Mouse (Mus musculus) adipocyte (in vitro differentiated cells): ENCODE data around the gene Gp1ba.

ENCODE experiments used
- DNase-seq: peaks from one replicate; pipeline ENCODE4 v3.0.0-alpha.2; 2016; ENCODE audit warnings: low spot score

Gp1ba gene

DNA sequence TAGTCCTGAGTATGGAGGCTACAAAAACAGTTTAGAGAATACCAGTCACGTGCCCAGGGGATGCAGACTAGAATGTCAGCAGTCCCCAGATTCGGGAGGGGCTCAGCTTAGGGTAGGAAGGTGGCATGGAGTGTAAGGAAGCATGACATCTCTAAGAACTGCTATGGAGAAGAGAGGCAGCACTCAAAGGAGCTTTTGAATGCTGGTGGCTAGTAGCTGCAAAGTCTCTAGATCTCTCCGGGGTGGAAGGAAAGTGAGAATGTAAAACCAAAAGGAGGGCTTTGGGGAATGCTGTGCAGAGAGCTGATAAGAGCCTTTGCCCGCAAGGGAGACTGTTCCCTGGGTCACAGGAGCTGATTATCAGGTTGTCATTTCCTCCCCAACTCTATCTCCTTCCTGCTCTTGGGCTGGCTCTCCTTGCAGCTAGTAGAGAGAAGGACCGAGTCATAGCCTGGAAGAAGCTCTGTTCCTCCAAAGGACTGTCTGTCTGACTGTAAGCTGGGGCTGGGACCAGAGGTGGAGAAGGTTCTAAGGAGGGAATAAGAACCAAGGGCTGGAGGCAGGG is at the start of gene Gp1ba:
Gene Gp1ba, plus strand, starts transcription at position 409 of the 565 bp plus-strand sequence.
- DNase-seq: no peak

DNA sequence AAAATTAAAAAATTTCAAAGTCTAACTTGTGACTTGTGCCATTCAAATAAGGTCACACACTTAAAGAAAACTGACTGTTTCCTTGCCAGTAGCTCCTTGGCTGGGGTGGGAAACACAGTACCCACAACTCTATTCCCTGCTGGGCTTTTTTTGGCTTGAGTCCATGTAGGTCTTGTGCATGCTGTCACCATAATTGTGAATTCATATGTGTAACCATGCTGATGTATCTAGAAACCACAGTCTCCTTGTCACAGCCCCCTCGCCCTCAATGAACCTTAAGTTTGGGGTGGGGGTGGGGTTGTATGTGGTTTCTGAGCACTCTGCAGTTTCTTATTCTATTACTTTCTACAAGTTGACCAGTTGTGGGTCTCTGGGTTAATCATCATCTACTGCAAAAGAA is 47.2 kb upstream of the Gp1ba start:
- DNase-seq: no peak

DNA sequence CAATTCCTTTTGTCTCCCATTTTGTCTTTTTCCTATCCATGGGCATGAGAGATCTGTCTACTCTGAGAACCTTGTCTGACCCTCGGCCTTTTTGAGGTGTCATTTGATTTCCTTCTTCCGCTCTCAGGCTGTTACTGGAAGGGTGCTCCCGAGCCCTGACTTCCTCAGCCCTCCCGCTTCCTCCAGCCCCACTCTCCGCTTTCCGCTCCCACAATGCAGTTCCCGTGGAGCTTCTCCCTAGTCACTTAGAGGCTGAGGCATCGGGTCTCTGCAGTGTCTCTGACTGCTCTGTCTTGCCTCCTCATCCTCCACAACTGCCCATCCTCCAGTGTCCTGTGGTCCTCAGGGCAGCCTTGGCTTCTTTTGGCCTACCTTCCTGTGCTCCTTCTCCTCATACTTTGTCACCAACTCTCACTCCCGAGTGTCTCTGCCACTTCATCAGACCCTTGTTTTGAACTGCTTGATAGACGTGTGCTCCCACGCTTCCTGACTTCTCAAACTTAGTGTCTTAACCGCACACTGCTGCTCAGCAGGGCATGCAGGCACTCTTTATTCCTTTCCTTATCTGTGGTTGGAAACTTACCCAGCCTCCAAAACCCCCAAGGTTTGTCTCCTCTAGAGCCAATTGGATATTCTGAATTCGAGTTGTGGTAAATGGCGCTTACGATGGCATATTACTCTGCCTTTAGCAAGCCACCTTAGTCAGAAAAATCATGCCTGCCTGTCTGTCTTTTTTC is 44.5 kb upstream of the Gp1ba start:
- DNase-seq: no peak

DNA sequence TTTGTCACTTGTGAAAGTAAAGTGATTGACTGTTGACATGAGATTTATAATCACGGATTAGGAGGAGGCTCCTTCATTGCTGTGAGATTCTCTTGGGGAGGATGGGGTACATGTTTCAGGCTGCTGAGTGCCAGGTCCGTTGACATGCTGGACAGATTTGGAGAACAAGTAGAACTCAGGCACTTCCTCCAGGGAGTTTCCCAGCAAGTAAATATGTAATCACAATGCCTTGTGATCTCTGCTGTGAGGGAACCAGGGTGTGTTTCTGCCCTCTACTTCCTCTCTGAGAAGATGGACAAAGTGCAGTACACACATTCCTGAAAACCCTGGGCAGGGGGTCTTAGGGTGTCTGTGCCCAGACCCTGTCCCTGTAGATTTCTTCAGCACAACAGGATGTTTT is 43.3 kb upstream of the Gp1ba start:
- DNase-seq: peak; percentile 21

DNA sequence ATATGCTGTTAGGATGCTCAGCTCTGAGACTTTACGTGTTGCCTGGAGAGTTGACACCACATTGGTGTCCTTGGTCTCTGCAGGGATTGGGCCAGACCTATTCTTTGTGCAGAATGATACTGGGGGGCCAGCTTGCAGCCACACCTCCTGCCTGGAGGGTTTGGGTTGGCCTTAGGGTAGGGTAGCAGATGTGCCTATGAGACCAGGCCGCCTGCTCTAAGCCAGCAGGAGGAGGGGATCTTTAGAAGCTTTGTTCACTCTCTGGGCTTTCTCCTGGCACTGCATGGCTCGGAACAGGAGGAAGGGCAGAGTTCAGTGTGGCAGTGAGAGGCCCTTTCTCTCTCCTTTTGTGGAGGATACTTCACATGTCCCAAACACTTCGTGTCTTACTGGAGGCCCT is 42.8 kb upstream of the Gp1ba start:
- DNase-seq: peak; percentile 33

DNA sequence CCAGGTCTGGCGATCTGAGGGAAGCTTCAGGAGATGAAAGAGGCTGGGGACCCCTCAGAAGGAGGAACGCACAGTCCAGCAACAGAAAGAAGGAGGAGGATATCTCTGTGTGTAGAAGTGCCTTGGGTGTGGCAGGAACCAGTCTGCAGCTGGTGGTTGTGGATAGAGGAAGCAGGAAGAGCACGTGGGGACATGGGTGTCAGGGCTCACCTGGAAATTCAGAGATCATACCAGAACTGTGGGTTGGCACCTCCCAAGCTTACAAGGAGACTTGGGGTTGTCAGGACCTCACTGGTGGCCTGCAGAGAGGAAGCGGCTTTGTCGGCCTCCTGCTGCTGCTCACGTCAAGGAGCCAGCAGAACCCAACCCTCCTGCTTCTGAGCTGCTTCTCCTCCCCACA is 41.6 kb upstream of the Gp1ba start:
- DNase-seq: no peak

DNA sequence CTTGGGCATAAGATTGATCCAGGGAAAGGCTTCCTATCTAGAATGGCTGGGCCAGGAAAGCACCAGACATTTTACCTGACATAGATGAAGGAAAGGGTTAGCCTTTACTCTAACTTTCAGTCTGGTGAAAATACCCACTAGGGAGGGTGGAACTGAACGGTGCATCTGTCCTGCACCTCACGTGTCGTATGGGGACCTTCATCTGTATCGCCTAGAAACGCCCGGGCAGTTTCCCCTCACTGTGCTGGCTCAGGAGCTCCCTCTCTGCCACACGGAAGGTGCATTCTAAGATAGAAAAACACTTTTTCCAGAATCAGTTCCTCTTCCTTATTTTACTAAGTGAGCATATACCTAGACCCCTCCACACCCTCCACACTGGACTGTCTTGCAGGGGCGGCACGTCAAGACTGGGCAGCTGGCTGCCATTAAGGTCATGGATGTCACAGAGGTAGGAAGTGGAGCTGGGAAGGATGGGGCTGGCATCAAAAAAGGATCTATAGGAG is 40.4 kb upstream of the Gp1ba start:
- DNase-seq: no peak

DNA sequence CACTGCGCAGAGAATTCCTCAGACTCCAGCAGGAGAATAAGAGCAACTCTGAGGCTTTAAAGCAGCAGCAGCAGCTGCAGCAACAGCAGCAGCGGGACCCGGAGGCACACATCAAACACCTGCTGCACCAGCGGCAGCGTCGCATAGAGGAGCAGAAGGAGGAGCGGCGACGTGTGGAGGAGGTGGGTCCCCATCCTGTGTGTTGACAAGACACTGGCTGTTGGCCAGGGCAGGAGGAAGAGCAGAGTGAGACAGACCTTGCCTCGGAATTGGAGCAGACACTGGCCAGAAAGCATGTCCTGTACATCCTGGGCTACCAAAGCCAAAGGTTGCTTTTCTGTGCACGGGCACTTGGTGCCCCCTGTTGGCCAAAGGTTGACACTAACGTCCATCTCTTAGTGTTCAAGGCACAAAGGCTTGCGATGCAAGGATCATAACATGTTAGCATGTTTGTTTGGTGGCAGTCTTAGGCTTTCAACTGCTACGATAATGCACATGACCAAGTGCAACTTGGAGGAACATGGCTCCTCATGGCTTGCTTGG is 33.8 kb upstream of the Gp1ba start:
- peak; percentile 82 for DNase-seq

- DNase-seq: no peak
Measured at GRCm38 (mm10) chr11:70606717-70607116, 32.2 kb upstream of the Gp1ba start.

DNA sequence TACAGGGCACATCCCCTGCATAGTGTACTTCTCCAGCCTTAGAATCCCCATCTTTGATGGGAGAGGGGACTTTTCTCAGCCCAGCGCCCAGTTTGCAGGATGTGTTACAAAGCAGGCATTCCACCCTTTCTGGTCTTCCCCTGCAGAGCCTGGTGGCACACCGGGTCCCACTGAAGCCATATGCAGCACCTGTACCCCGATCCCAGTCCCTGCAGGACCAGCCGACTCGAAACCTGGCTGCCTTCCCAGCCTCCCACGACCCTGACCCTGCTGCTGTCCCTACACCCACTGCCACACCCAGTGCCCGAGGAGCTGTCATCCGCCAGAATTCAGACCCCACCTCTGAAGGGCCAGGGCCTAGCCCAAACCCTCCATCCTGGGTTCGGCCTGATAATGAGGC is 31.3 kb upstream of the Gp1ba start:
- DNase-seq: no peak

- DNase-seq: no peak
Measured at GRCm38 (mm10) chr11:70608381-70609066, 30.4 kb upstream of the Gp1ba start.

- no peak for DNase-seq
Measured at GRCm38 (mm10) chr11:70610752-70611151, 28.2 kb upstream of the Gp1ba start.

DNA sequence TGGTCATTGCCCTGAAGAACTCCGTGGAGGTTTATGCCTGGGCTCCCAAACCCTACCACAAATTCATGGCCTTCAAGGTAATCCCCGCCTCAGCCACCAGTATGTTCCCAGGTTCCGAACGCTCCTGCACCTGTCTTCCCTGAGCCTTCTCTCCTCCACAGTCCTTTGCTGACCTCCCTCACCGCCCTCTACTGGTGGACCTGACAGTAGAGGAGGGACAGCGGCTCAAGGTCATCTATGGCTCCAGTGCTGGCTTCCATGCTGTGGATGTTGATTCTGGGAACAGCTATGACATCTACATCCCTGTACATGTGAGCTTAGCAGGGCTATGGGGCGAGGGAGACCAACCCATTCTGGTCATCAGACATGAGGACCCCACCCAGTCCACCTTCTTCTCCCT is 26.4 kb upstream of the Gp1ba start:
- no peak for DNase-seq

DNA sequence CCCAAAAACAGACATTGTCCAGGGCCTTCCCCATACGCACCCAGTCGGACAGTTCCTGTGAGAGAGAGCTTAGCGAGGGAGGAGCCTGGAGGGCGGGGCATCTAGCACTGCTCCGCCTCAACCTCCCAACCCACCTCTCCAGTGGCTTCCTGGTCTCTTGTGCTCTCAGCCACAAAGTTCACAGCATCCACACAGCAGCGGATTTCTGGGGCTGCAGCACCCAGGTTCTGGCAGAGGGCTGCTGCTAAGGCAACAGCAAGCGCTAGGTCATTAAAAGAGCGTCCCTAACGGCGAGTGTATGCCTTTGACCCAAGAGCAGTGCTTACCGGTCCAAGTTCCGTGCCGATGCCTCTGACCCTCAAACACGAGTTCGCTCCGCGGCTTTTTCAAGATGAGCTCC is 23.8 kb upstream of the Gp1ba start:
- DNase-seq: no peak

DNA sequence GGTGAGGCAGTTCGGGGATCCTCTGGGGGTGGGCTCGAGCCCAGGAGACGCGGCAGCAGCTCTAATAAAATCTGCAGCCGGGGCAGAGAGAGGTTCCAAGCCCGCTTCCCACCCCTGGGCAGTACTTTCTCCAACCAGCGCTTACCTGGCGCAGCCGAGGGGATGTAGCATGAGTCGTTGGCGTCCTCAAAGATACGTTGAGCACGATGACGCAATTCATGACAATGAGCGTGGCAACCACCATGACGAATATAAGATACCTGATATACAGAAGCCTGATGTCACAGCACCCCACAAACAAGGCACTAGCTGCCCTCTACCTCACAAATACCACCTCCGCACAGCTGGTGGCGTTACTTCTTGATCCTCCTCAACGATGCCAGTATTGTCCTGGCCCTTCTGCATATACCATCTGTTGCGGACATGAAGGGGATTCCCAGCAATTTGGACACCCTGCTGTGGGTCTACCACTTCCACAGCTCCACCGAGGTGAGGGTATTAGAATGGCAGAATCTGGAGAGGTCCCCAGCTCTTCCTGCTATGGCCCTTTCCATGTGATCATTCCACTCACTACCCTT is 23.3 kb upstream of the Gp1ba start, which contains the start of gene 4930544D05Rik:
Gene 4930544D05Rik, plus strand, starts transcription at position 333 of the 578 bp plus-strand sequence.
- no peak for DNase-seq

GRCm38 (mm10) chr11:70619101-70619500 is 19.8 kb upstream of the Gp1ba start, which contains the start of gene Chrne:
Chrne (minus strand) TSS chr11:70619216.
- no peak for DNase-seq

DNA sequence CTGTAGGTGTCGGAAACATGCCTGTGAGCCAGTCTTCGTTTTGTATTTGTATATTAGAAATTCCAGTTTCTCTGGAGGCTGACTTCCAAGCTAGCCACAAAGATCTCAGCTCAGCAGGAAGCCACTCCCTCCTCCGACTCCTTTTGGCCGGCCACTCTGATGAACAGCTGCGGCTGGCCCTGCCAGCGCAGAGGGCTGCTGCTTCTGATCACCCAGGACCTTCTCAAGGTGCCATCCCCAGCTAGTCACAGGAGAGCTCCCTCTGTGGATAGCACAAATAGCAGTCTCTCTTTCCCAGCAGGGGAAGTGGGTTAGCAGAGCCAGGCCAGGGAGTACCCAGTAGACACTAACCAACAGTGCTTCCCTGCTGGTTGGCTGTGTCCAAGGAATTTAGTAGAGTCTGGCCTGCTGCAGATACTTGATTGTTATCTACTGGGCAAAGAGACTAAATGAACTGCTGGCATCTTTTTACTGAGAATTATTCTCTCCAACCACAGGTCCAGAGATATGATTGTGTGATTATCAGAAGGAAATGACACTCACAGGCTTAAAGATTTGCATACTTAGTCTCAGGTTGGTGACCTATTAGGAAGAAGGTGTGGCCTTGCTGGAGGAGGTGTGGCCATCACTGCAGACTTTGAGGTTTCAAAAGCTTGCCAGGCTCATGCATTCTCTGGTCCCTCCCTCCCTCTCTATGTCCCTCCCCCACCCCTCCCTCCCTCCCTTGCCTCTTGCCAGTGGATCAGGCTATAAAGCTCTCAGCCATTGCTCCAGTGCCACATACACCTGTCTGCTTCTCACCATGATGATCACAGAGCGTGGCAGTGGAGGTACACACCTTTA is 16.7 kb upstream of the Gp1ba start:
- DNase-seq: no peak

GRCm38 (mm10) chr11:70623053-70623742 is 15.7 kb upstream of the Gp1ba start:
- DNase-seq: no peak

GRCm38 (mm10) chr11:70625473-70625872 is 13.4 kb upstream of the Gp1ba start:
- DNase-seq: no peak

- no peak for DNase-seq
Measured at GRCm38 (mm10) chr11:70626877-70627276, 12.0 kb upstream of the Gp1ba start.

DNA sequence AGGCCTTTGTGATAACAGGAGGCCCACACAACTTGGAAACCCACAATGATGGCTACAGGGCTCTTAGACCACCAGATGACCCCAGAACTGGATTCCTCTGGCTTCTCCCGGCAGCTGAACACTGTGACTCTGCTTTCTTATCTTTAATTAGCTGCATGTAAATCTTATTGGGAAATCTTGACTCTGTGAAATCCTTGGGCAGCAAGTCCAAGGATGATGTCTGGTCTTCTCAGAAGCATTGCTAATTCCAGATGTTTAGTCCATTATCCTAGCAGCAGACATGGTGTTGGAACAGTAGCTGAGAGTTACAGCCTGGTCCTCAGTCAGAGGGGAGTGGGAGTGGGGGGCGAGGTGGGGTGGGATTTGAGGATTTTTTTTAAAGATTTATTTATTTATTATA is 10.5 kb upstream of the Gp1ba start:
- no peak for DNase-seq
